Mouse (Mus musculus) lung, adult 2 months (tissue): Measurements from ENCODE around the gene Zc3h18.

ENCODE experiments used
- CTCF ChIP-seq: fragments of 200-500 bp; IDR thresholded peaks from 2 replicates; pipeline ENCODE4 v1.5.1; 2011; ENCODE audit warnings: mild to moderate bottlenecking, low read length, control low read depth; ENCODE audit not compliant: insufficient read depth
- POLR2A ChIP-seq: fragments of 200-500 bp; IDR thresholded peaks from 2 replicates; pipeline ENCODE4 v1.6.1; 2011; ENCODE audit warnings: low read depth, mild to moderate bottlenecking, control low read depth, low read length, borderline replicate concordance; ENCODE audit errors: extremely low read depth

GRCm38 (mm10) chr8:122335638-122336250 is 40.7 kb upstream of the Zc3h18 start:
- TF ChIP-seq POLR2A (no peak), CTCF (no peak)
